Mouse (Mus musculus): Measurements from ENCODE around the gene Ror1. TPM values are rescaled to one million over a fixed set of nuclear protein-coding genes. Genes with fewer than 3 reads are reported as not detected.

The Ror1 gene
- total RNA-seq, 1 experiment: 2.2 TPM

GRCm38 (mm10) chr4:100204381-100204780, 108.8 kb downstream of the Ror1 start:
- no peaks in the 10 kb centered on the region for H3K9me3 ChIP-seq (ENCODE audit: control insufficient read depth, insufficient read depth, low read depth, low read length)
- TF ChIP-seq MAFK (IDR thresholded peaks at IDR 0.05; ENCODE audit: insufficient read depth, low read depth, low read length): no peak
- TF ChIP-seq ZNF384 (IDR thresholded peaks at IDR 0.05; ENCODE audit: low read depth, low read length): no peak
- TF ChIP-seq CHD2 (IDR thresholded peaks at IDR 0.05; ENCODE audit: low read depth, low read length): no peak
- TF ChIP-seq ZC3H11A (IDR thresholded peaks at IDR 0.05; ENCODE audit: borderline replicate concordance, low read depth, low read length): no peak
- no peak for TF ChIP-seq HCFC1 (IDR thresholded peaks at IDR 0.05; ENCODE audit: borderline replicate concordance, insufficient read depth, low read length)
- H3K4me3 ChIP-seq (ENCODE audit: insufficient read depth in 1 of 2, low read depth in 1 of 2, low read length in 2 of 2, poor library complexity in 1 of 2, severe bottlenecking in 1 of 2): no peak overlapping the region
- H3K4me1 ChIP-seq (ENCODE audit: control insufficient read depth in 2 of 2, insufficient read depth in 2 of 2, low read length in 2 of 2, poor library complexity in 1 of 2): no peaks in the 10 kb centered on the region
- no peak overlapping the region for H3K27ac ChIP-seq (ENCODE audit: insufficient read depth, low read depth, low read length, poor library complexity, severe bottlenecking)
- no peaks in the 10 kb centered on the region for H3K36me3 ChIP-seq (ENCODE audit: control insufficient read depth, insufficient read depth, low read length, poor library complexity, severe bottlenecking)
- DNase-seq (ENCODE audit: low read depth, low spot score): no peak
- no peak overlapping the region for H3K9ac ChIP-seq (ENCODE audit: insufficient read depth, low read depth, low read length, poor library complexity, severe bottlenecking)
- in situ Hi-C loops (cut with MboI; ENCODE audit: low sequenced_read_pairs in 2 of 2, unreplicated experiment in 2 of 2): no loop called here

- no peak overlapping the region for H3K4me3 ChIP-seq (ENCODE audit: insufficient read depth in 1 of 2, low read depth in 1 of 2, low read length in 2 of 2, poor library complexity in 1 of 2, severe bottlenecking in 1 of 2)
- no peak overlapping the region for H3K27ac ChIP-seq (ENCODE audit: insufficient read depth, low read depth, low read length, poor library complexity, severe bottlenecking)
- no peaks in the 10 kb centered on the region for H3K36me3 ChIP-seq (ENCODE audit: control insufficient read depth, insufficient read depth, low read length, poor library complexity, severe bottlenecking)
- no peak for TF ChIP-seq MAFK (IDR thresholded peaks at IDR 0.05; ENCODE audit: insufficient read depth, low read depth, low read length)
- in situ Hi-C loops (cut with MboI; ENCODE audit: low sequenced_read_pairs in 2 of 2, unreplicated experiment in 2 of 2): no loop called here
- no peak overlapping the region for H3K9ac ChIP-seq (ENCODE audit: insufficient read depth, low read depth, low read length, poor library complexity, severe bottlenecking)
- no peaks in the 10 kb centered on the region for H3K9me3 ChIP-seq (ENCODE audit: control insufficient read depth, insufficient read depth, low read depth, low read length)
- H3K4me1 ChIP-seq (ENCODE audit: control insufficient read depth in 2 of 2, insufficient read depth in 2 of 2, low read length in 2 of 2, poor library complexity in 1 of 2): no peaks in the 10 kb centered on the region
- no peak for DNase-seq (ENCODE audit: low read depth, low spot score)
Measured at GRCm38 (mm10) chr4:100208081-100208480, 112.5 kb downstream of the Ror1 start.

GRCm38 (mm10) chr4:100209106-100209505, 113.5 kb downstream of the Ror1 start:
- Histone ChIP-seq H3K27ac (ENCODE audit: insufficient read depth, low read depth, low read length, poor library complexity, severe bottlenecking) (no peak overlapping the region), H3K4me3 (ENCODE audit: insufficient read depth in 1 of 2, low read depth in 1 of 2, low read length in 2 of 2, poor library complexity in 1 of 2, severe bottlenecking in 1 of 2) (no peak overlapping the region), H3K9ac (ENCODE audit: insufficient read depth, low read depth, low read length, poor library complexity, severe bottlenecking) (no peak overlapping the region), H3K36me3 (ENCODE audit: control insufficient read depth, insufficient read depth, low read length, poor library complexity, severe bottlenecking) (no peaks in the 10 kb centered on the region), H3K4me1 (ENCODE audit: control insufficient read depth in 2 of 2, insufficient read depth in 2 of 2, low read length in 2 of 2, poor library complexity in 1 of 2) (no peaks in the 10 kb centered on the region), H3K9me3 (ENCODE audit: control insufficient read depth, insufficient read depth, low read depth, low read length) (no peaks in the 10 kb centered on the region)
- in situ Hi-C loops (cut with MboI; ENCODE audit: low sequenced_read_pairs in 2 of 2, unreplicated experiment in 2 of 2): no loop called here
- no peak for TF ChIP-seq ZC3H11A (IDR thresholded peaks at IDR 0.05; ENCODE audit: borderline replicate concordance, low read depth, low read length)
- no peak for TF ChIP-seq ZNF384 (IDR thresholded peaks at IDR 0.05; ENCODE audit: low read depth, low read length)
- TF ChIP-seq HCFC1 (IDR thresholded peaks at IDR 0.05; ENCODE audit: borderline replicate concordance, insufficient read depth, low read length): no peak
- TF ChIP-seq MAFK (IDR thresholded peaks at IDR 0.05; ENCODE audit: insufficient read depth, low read depth, low read length): no peak
- TF ChIP-seq CHD2 (IDR thresholded peaks at IDR 0.05; ENCODE audit: low read depth, low read length): no peak
- DNase-seq (ENCODE audit: low read depth, low spot score): no peak

GRCm38 (mm10) chr4:100211331-100211730, 115.7 kb downstream of the Ror1 start:
- DNase-seq (ENCODE audit: low read depth, low spot score): no peak

More at GRCm38 (mm10) chr4:100211331-100211730, 115.7 kb downstream of the Ror1 start:
- Histone ChIP-seq H3K4me1 (ENCODE audit: control insufficient read depth in 2 of 2, insufficient read depth in 2 of 2, low read length in 2 of 2, poor library complexity in 1 of 2) (no peaks in the 10 kb centered on the region), H3K9ac (ENCODE audit: insufficient read depth, low read depth, low read length, poor library complexity, severe bottlenecking) (no peak overlapping the region), H3K9me3 (ENCODE audit: control insufficient read depth, insufficient read depth, low read depth, low read length) (no peaks in the 10 kb centered on the region), H3K36me3 (ENCODE audit: control insufficient read depth, insufficient read depth, low read length, poor library complexity, severe bottlenecking) (no peaks in the 10 kb centered on the region), H3K4me3 (ENCODE audit: insufficient read depth in 1 of 2, low read depth in 1 of 2, low read length in 2 of 2, poor library complexity in 1 of 2, severe bottlenecking in 1 of 2) (no peak overlapping the region), H3K27ac (ENCODE audit: insufficient read depth, low read depth, low read length, poor library complexity, severe bottlenecking) (no peak overlapping the region)
- no peak for TF ChIP-seq ZNF384 (IDR thresholded peaks at IDR 0.05; ENCODE audit: low read depth, low read length)
- TF ChIP-seq ZC3H11A (IDR thresholded peaks at IDR 0.05; ENCODE audit: borderline replicate concordance, low read depth, low read length): no peak
- no peak for TF ChIP-seq CHD2 (IDR thresholded peaks at IDR 0.05; ENCODE audit: low read depth, low read length)
- TF ChIP-seq MAFK (IDR thresholded peaks at IDR 0.05; ENCODE audit: insufficient read depth, low read depth, low read length): no peak
- no peak for TF ChIP-seq HCFC1 (IDR thresholded peaks at IDR 0.05; ENCODE audit: borderline replicate concordance, insufficient read depth, low read length)
- in situ Hi-C loops (cut with MboI; ENCODE audit: low sequenced_read_pairs in 2 of 2, unreplicated experiment in 2 of 2): no loop called here
